Mouse (Mus musculus) heart, adult 9 months (tissue): Measurements from ENCODE around the gene Hps4.

Experiments used
- DNase-seq, 2 experiments: peaks; one replicate each; pipeline ENCODE4 v3.0.0; 2022; ENCODE audit warnings: low spot score in 2 of 2

The Hps4 gene

DNA sequence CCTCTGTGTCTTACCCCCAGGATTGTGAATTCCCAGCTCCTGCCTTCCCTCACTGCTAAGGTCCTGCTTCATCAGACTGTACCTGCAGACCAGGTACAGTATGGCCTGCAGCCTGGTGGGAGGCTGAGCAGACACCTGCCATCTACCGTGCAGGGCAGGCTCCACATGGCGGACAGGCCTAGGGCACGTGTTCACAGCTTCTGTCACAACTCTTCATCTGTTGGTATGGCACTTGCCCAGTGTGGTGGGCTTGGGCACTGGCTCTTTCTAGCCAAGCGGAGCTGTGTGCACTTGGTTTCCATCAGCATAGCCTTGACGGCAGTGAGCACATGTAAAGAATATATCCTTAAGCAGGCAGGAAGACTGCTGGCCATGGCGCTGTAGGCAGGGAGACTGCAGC is 24.0 kb downstream of the Hps4 start:
- no peak for DNase-seq

DNA sequence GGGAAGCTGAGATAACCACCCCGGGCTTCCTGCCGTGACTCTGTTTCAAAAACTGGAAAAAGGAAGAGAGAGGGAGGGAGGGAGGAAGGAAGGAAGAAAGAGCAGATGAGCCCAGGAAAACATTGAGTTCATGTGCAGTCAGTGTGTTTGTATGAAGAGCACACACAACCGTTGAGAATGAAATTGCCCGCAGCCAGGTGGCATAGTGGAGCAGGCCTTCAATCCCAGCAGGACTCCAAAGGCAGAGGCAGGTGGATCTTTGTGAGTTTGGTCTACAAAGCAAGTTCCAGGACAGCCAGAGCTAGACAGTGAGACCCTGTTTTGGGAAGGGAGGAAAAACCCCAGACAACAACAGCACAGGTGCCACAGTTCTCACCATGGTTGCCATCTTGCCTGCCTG is 24.5 kb downstream of the Hps4 start:
- DNase-seq: no peak

DNA sequence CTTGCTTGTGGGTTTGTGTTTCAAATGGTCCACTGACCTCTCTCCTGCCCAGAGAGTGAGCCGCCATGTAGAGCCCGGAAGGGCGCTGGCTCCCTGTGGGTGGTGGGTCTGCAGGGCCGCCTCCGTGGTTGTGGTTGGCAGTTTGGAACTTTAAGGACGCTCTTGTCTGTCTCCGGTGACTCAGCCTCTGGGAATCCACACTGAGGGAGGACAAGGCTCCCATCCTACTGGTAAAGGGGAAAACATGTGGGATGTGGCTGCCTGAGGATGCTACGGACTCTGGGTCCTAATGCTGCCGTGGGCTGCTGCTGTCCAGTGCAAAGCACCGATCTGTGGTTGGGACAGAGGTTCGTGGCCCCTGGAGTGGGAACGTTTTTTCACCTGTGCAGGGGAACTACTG is 25.0 kb downstream of the Hps4 start:
- DNase-seq: no peak

DNA sequence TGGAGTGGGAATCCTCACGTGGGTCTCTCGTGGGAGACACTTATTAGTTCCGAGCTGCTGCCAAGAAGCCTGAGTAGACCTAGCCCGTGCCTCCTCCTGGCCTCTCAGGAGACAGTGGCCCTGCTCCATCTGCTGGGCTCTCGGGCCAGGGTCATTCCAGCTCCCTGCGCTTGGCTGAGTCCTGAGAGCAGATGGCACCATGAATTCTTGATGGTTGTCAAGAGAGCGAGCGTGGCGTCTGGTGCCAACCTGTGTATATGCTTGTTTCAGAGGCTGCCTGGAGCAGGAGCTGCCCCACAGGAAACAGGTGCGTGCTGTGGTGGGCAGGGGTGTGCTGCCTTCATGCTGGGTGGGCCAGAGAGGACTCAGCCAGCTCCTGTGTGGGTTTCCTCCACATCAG is 25.8 kb downstream of the Hps4 start:
- DNase-seq: no peak

DNA sequence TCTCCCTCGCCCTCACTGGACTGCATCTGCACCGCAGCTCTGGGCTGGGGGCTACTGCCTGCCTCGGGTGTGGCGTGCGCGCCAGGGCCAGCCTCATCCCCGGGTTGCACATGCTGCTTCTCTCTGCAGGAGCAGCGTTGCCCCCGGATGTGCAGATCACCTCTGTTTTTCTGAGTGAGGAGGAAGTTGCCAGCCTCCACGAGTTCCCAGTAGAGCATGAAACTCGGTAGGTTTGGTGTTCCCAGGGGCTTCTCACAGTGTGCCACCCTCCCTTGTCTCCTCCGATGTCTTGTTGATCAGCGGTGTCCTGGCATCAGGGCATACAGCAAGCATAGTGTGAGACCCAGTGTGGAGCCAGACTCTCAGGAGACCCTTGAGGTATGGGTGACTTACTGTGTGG is 26.4 kb downstream of the Hps4 start:
- DNase-seq: no peak

DNA sequence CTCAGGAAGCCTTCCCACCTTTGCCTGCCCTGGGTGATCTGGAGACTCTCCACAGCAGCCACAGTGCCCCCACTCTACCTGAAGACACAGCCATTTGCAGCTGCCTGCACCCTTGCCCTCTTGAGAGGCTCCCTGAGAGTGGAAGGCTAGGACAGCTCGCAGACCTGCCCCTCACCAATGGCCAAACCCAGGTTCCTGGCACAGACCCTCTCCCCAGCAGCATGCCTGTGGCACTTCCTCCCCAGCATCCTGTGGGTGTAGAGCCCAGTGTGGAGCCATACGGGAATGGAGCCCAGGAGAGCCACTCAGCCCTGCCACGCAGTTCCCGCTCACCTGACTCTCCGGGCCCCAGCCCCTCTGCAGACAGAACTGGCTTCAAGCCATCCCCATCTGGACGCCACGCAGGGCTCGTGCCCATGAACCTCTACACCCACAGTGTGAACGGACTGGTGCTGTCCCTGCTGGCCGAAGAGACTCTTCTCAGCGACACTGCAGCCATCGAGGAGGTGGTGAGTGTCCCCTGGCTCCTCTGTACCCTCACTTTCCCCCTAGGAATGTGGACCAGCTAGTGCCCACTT is 27.4 kb downstream of the Hps4 start:
- no peak for DNase-seq

DNA sequence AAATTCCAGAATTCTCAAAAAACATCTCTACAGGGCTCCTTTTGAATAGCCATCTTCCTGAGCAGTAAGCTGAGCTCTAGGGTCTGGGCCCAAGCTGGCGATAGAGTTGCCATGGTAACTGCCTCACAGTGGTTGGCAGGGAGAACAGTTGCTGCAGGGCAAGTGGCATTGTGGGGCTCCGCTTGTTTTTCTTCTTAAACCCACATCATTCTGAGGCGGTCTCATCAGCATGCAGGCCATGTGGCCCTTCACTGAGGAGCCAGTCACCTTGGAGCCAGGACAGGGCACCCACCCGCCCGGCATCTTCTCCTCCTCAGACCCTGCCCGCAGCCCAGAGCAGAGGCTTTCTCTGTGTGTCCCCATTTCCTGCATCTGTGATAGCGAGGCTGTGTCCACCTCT is 29.1 kb downstream of the Hps4 start:
- DNase-seq: no peak

DNA sequence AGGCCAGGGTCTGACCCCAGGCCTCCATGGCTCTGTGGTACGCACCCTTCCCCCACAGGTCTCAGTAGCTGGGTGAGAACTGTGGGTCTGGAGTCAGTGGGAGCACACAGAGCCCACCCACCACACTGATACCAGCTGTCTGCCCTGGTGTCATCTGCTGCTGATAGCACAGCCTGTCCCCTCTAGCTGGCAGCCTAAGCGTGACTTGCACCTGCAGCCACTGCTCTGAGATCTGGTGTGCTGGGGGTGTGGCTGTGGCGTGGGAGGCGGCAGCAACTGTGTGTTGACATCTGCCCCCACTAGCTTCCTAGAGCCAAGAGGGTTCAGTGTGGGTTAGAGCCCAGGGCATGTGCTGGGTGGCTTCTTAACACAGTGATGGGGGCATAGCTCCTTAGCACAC is 33.2 kb downstream of the Hps4 start:
- DNase-seq: no peak

DNA sequence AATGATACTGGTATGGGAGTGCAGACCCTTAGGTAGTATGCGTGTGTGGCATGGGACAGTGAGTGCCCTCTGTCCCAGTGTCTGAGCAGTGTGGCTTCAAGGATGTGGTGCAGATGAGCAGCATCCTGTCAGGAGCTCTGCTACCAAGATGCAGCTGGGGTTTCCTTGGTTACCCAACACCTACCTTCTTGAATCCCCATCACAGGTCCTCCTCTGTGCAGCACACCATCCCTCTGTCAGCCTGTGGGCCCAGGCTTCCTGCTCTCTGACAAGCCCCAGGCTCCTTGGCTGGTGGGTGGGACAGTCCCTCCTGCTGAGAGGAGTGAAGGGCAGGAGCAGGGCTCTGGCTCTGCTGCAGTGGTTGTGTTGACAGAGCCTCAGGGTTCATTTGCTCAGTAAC is 34.5 kb downstream of the Hps4 start:
- DNase-seq: no peak

DNA sequence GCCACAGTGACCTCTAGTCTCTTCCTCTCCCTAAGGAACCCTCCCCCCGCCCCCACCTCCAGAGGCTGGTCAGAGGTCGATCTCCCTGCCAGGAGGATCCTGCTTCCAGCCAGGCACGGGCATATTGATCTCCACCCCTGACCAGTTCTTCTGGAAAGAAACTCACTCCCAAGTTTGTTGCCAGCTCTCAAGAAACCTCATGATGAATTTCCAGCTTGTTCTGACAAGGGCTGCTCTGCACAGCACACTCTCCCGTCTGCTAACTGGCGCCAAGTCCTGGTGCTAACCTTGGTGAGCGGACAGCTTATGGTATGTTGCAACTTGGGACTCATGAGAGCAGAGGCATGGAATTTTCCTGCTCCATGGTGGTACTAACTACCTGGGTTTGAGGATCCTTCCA is 35.8 kb downstream of the Hps4 start:
- no peak for DNase-seq

DNA sequence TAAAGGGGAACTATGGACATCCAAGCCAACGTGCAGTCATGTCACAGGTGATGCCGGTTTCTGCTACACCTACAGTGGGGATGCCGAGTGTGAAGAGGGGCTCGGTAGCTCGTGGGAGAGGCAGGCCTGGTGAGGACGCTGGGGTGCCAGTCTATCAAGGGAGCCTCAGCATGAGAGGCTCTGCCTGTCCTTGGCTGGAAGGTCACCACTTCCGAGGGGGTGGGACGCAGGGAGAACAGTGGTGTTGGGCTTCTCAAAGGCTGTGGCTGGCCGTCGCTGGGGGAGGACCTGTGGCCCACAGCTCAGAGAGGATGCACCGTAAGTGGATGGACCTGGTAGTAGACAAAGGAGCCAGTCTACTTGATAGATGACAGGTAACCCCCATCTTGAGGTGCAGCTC is 38.3 kb downstream of the Hps4 start:
- DNase-seq: no peak

DNA sequence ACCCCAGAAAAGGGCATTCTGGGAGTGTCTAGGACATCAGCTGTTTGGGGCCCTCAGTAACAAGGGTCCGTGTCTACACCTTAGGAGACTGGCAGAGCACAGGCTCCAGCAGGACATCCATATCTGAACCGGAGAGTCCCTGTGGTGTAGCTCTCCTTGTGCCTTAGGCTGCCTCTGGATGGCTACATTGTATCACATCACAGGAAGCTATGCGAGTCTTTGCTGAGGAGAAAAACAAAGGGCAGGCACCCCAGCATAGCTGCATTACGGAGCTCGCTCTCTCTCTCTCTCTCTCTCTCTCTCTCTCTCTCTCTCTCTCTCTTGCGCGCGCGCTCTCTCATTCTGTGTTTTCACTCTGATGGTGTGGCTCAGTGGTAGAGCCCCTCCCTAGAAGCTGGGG is 39.2 kb downstream of the Hps4 start:
- DNase-seq: no peak

DNA sequence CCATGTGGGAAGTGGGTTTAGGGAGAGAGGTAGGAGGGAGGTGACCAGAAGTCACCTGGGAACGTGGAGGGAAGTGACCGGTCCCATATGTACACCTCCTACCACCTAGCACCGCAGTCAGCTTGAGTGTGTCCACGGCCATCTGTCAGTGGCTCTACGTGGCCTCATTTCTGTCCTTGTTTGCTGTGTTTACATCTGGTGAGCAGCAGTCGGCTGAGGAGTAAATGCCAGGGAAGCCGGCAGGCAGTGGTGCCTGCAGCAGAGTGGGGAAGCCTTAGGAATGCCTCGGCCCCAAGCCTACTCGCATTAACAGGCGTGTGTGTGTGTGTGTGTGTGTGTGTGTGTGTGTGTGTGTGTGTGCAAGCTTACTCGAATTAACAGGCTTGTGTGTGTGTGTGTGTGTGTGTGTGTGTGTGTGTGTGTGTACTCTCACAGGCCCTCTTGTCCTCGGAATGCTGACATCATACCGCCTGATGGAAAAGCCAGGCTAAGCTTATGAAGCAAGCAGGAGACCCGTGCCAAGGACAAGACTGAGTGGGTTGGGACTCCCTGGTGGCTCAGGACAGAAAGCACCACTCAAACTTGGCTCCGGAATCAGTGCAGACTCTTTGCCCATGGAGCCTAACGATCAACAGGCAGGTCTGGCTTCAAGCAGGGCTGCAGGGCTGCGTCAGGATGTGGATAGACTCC is 39.9 kb downstream of the Hps4 start:
- peak; percentile 46 to 50 for DNase-seq

DNA sequence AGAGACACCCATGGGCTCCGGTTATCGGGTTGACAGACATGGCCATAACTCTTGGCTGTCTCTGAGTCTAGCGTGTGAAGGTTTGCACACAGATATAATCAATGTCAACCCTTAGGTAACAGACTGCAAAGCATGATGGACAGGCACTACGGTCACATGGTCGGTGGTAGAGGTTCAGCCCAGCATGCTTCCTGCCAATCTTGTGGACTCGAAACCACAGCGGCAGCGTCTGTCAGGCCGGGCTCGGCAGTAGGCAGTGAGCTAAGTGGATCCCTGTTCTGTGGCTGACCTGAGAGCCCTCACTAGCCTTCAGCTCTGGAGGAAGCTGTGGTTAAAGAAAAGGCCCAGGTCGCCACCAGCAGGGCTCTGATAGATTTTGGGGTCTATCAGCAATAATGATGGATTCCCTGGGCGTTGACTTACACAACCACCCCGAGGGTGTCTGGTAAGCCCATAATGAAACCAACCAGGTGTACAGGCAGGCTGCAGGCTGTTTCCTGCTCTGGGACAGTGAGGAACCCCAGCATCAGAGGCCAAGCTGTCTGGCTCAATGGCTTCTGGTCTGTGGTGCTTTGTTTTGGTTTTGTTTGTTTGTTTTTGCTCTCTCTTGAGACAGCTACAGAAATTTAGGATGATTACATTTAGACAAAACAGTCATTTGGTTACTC is 42.1 kb downstream of the Hps4 start:
- DNase-seq: no peak

DNA sequence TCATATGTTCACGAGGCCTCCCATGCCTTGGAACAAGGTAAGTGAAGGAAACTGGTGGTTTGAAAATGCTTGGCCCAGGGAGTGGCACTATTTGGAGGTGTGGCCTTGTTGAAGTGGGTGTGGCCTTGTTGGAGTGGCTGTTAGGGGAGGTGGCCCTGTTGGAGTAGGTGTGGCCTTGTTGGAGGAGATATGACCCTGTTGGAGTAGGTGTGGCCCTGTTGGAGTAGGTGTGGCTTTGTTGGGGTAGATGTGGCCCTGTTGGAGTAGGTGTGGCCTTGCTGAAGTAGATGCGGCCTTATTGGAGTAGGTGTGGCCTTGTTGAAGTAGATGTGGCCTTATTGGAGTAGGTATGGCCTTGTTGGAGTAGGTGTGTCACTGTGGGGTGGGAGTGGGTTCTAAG is 43.1 kb downstream of the Hps4 start:
- DNase-seq: no peak

DNA sequence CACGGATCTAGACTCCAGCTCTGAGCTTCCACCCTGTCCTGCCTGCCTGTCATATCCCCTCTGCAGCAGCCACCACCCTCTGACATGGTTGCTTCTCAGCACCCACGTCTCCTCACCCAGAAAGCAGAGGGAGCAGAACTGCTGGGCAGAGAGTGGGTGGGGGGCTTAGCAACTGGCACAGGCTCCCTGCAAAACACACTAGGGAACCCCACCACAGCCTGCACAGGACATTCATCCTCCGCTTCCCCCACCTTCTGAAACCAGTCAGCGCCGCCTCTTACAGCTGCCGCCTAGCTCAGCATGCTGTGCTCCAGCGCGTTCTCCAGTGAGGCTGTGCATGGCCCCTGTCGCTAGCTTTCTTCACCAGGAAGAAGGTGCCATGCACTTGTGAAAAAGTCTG is 46.5 kb downstream of the Hps4 start:
- no peak for DNase-seq

DNA sequence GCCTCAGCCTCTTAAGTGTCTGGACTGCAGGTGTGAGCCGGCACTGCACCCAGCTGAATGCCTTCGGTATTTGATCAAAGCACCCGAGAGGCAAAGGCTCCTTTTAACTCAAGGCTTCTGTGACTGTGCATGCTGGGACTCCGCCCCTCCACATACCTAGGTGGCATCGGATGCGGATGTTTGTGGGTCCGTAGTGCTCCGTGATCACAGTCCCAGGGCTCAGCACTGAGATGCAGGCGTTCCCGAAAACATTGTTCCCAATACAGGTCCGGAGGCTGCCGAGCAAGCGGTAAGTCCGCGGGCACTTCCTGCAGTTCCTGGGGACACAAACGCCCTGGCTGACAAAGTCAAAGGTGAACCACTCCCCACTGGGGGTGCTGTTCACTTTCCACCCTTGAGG is 48.1 kb downstream of the Hps4 start:
- no peak for DNase-seq

DNA sequence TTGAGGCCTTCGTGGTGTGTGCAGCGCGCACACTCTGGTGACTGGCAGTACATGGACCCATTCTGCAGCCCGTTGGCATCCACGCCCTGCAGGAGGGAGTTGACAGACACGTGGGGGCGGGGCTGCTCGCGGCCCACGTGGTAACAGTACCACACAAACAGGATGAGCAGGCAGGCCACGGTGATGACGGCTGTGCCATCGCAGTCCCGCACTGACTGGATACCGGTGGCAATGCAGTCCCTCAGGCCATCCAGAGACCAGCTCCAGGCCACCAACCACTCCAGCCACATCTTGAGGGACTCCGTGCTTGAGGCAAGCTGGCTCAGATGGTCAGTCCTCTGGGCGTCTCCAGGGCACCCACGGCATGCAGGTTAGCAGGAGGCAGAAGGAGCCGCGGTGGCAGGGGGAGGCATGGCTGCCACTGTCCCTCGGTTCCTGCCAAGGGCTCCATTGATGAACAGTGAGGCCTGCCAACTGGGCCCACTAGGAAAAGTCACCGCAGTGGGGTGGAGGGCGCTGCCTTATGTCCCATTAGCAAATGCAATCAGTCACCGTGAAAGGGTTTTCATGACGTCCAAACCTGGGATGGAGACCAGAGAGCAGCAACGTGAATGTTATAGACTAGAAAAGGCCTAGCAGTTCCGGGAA is 48.9 kb downstream of the Hps4 start:
- DNase-seq: no peak

DNA sequence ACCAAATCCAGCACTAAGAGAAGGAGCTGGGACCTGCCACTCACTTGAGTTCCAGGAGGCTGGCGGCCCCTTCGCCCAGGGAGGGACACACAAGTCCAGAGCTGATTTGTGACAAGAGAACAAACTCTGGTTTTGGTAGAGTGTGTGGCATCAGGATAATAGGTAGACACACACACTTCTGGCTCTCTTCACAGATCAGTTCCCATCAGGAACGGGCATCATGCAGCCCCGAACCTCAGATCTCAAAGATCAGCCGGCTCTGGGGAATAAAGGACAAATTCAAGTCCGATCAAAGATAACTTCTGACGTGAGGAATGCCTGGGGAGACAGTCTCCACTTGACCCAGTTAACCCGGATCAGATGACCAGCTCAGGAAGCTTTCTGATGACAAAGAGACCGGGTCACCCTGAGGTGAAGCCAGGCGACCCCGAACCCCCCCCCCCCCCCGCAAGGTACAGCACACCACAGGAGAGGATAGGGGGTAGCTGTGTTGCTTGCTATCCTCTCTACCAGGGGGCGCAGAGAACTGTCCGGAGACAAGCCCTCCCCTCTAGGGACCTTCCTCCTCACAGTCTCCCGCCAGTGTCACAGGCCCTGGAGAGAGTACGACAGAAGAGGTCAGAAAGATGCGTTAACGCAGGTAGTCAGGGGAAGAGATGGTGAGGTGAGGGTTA is 51.0 kb downstream of the Hps4 start:
- DNase-seq: no peak

DNA sequence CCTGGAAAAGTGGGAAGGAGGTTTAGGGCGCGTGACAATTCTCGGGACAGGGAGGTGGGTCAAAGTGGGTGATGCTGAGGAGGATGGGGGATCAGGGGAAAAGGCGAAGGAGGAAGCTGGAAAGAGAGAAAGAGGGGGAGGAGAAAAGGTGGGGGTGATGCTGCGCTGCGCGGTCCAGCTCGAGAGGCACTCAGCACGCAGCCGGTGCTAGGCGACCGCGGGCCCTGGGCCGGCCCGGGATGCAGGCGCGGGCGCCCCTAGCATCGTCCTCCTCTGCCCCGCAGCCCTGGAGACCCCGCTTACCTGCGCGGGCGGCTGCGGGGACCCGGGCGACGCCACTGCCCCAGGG is 51.5 kb downstream of the Hps4 start:
- no peak for DNase-seq

DNA sequence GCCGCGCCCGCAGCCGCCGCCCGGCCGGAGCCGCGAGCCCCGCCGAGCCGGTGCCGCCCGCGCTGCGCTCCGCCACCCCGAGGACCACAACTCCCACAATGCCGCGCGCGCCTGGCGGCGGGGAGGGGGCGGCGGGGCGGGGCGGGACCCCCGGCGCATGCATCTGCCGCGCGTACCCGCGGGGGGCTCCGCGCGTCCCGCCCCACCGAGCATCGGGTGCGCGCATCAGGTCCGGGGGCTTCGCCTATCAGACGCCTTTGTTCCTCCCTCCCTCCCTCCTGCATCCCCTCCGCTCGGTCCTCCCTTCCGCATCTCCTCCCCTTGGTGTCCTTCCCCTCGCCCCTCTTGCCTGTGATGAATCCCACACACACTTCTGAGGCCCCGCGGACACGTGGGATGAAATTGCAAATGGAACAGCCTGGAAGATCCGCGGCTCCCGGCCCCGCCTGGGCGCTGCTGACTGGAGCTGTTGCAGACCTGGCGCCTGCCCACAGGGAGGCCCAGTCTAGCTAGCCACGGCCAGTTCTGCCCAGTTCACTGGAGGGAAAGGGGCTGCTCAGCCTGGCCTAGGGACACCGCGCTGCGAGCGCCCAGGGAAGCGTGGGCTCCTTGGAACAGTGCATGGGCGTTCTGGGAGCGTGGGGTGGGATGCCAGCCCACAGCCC is 52.0 kb downstream of the Hps4 start, which contains the start of gene Asphd2:
Asphd2 (minus strand) TSS at position 88 of the 665 bp plus-strand sequence.
- DNase-seq: peak; percentile 4 to 13

DNA sequence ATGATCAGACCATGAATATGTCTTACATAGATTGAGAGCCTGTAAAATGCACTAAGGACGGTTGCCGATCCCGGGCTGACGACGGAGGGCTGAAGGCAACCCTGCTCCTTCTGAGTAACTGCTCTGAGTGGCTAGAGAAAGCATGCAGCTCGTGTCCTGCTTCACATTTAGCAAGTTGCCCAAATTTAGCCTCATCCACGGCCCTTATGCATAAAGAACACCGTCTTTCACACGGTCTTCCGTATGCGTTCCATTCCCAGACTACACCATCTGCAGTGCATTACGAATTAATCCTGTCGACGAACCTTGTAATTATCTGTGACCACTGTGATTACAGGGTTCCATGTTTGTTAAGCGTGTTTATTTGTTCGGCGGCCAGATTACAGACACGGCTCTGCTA is 53.2 kb downstream of the Hps4 start:
- no peak for DNase-seq
